Mouse (Mus musculus) lung, adult 18-20 months (tissue): ENCODE measurements around the gene Slc2a1.

Experiments used
- DNase-seq, 2 experiments: peaks; one replicate each; pipeline ENCODE4 v3.0.0; 2022; ENCODE audit warnings: mixed read lengths in 2 of 2

Slc2a1 gene

GRCm38 (mm10) chr4:119131189-119131910 lies 22.8 kb downstream of the Slc2a1 start:
- no peak for DNase-seq

- DNase-seq = no peak
Measured at GRCm38 (mm10) chr4:119133306-119133705, 24.8 kb downstream of the Slc2a1 start.

- DNase-seq = no peak
Measured at GRCm38 (mm10) chr4:119133860-119134259, 25.3 kb downstream of the Slc2a1 start.

- no peak for DNase-seq
Measured at GRCm38 (mm10) chr4:119137313-119137712, 28.8 kb downstream of the Slc2a1 start.

- peak; percentile 88 to 93 for DNase-seq
Measured at GRCm38 (mm10) chr4:119138171-119138570, 29.7 kb downstream of the Slc2a1 start.

- DNase-seq = no peak
Measured at GRCm38 (mm10) chr4:119138776-119139175, 30.3 kb downstream of the Slc2a1 start.

GRCm38 (mm10) chr4:119140126-119140525 lies 31.6 kb downstream of the Slc2a1 start:
- DNase-seq = peak; percentile 48 to 61

- DNase-seq = no peak
Measured at GRCm38 (mm10) chr4:119141191-119141590, 32.7 kb downstream of the Slc2a1 start.

GRCm38 (mm10) chr4:119142230-119142871 lies 33.8 kb downstream of the Slc2a1 start:
- DNase-seq = peak; percentile 49 to 67

GRCm38 (mm10) chr4:119146816-119147215 lies 38.3 kb downstream of the Slc2a1 start:
- DNase-seq = no peak

GRCm38 (mm10) chr4:119147347-119147746 lies 38.8 kb downstream of the Slc2a1 start:
- DNase-seq = no peak

GRCm38 (mm10) chr4:119148741-119149140 lies 40.2 kb downstream of the Slc2a1 start:
- no peak for DNase-seq

- DNase-seq = peak; percentile 54 to 64
Measured at GRCm38 (mm10) chr4:119157186-119157585, 48.7 kb downstream of the Slc2a1 start.

- peak in 1 of 2 experiments; percentile 47 for DNase-seq
Measured at GRCm38 (mm10) chr4:119157891-119158290, 49.4 kb downstream of the Slc2a1 start.

GRCm38 (mm10) chr4:119161358-119161757 lies 52.8 kb downstream of the Slc2a1 start:
- DNase-seq = no peak

GRCm38 (mm10) chr4:119162990-119163389 lies 54.5 kb downstream of the Slc2a1 start:
- no peak for DNase-seq

- DNase-seq = no peak
Measured at GRCm38 (mm10) chr4:119165916-119166315, 57.4 kb downstream of the Slc2a1 start.

GRCm38 (mm10) chr4:119167068-119167467 lies 58.6 kb downstream of the Slc2a1 start:
- DNase-seq = no peak

- peak; percentile 75 to 83 for DNase-seq
Measured at GRCm38 (mm10) chr4:119167663-119168062, 59.2 kb downstream of the Slc2a1 start.

- DNase-seq = no peak
Measured at GRCm38 (mm10) chr4:119172919-119173650, 64.6 kb downstream of the Slc2a1 start.

GRCm38 (mm10) chr4:119173851-119174453 lies 65.4 kb downstream of the Slc2a1 start, which contains the start of gene Zfp691:
TSS of gene Zfp691 (minus strand) at chr4:119174195.
- DNase-seq = peak; percentile 97 to 98

- DNase-seq = peak; percentile 24 to 31
Measured at GRCm38 (mm10) chr4:119177702-119178101, 69.2 kb downstream of the Slc2a1 start.

- DNase-seq = peak in 1 of 2 experiments; percentile 20
Measured at GRCm38 (mm10) chr4:119178331-119178730, 69.8 kb downstream of the Slc2a1 start.
